Mouse (Mus musculus) embryonic facial prominence, embryonic 11.5 days (tissue): ENCODE data around the gene Traip. TPM values are rescaled to one million over a fixed set of nuclear protein-coding genes. Genes with fewer than 3 reads are reported as not detected.

Source experiments
- ATAC-seq: fragments of 200-750 bp; cut with Nextera tagmentation; replicated peaks from 2 replicates; pipeline ENCODE4 v1.8.0; 2017; ENCODE audit warnings: low read depth; ENCODE audit not compliant: insufficient number of reproducible peaks, low FRiP score, low TSS enrichment
- DNase-seq: peaks from one replicate; pipeline ENCODE4 v3.0.0-alpha.2; 2015; ENCODE audit warnings: low spot score
- H3K27ac ChIP-seq: fragments of 300-500 bp; sonication (generic); replicated peaks from 2 replicates; pipeline ENCODE4 v1.5.1; 2014; ENCODE audit warnings: mild to moderate bottlenecking, low read depth, low read length, control low read depth
- H3K27me3 ChIP-seq: fragments of 300-500 bp; sonication (generic); 2 replicates; pipeline ENCODE4 v1.6.1; 2014; ENCODE audit warnings: mild to moderate bottlenecking, low read length, moderate library complexity, mixed read lengths; ENCODE audit not compliant: control insufficient read depth, insufficient read depth
- H3K36me3 ChIP-seq: fragments of 300-500 bp; sonication (generic); replicated peaks from 2 replicates; pipeline ENCODE4 v1.6.1; 2014; ENCODE audit warnings: low read depth, mild to moderate bottlenecking, low read length, moderate library complexity, mixed read lengths; ENCODE audit not compliant: control insufficient read depth, insufficient read depth
- H3K4me1 ChIP-seq: fragments of 300-500 bp; sonication (generic); 2 replicates; pipeline ENCODE4 v1.6.1; 2014; ENCODE audit warnings: low read length, mixed read lengths; ENCODE audit not compliant: control insufficient read depth, insufficient read depth
- H3K4me2 ChIP-seq: fragments of 300-500 bp; sonication (generic); 2 replicates; pipeline ENCODE4 v1.6.1; 2014; ENCODE audit warnings: low read depth, mild to moderate bottlenecking, control low read depth, low read length, moderate library complexity
- H3K4me3 ChIP-seq: fragments of 300-500 bp; sonication (generic); 2 replicates; pipeline ENCODE4 v1.5.1; 2014; ENCODE audit warnings: low read depth, low read length, control low read depth
- H3K9ac ChIP-seq: fragments of 300-500 bp; sonication (generic); replicated peaks from 2 replicates; pipeline ENCODE4 v1.6.1; 2014; ENCODE audit warnings: mild to moderate bottlenecking, control low read depth, low read length
- H3K9me3 ChIP-seq: fragments of 300-500 bp; sonication (generic); replicated peaks from 2 replicates; pipeline ENCODE4 v1.6.1; 2016; ENCODE audit warnings: mild to moderate bottlenecking, low read length, inconsistent platforms, mixed read lengths; ENCODE audit not compliant: control insufficient read depth
- WGBS: fragments of 180-500 bp; shearing (Covaris S2); extraction: QIAGEN DNeasy Blood & Tissue Kit; methylation state at CpG from one replicate; pipeline ENCODE4 v1.1.7; 2014; 5-methylcytosine and 5-hydroxymethylcytosine counted together
- polyA plus RNA-seq: library from polyadenylated mRNA; unstranded; fragments of >200 nt; fragmentation: Nextera tagmentation; extraction: Ambion mirVana; gene quantifications from 2 replicates; pipeline ENCODE4 v1.2.1, GENCODE M21; 2014

Gene Traip
- 34.2 and 34.8 TPM in 2 replicates for polyA plus RNA-seq

DNA sequence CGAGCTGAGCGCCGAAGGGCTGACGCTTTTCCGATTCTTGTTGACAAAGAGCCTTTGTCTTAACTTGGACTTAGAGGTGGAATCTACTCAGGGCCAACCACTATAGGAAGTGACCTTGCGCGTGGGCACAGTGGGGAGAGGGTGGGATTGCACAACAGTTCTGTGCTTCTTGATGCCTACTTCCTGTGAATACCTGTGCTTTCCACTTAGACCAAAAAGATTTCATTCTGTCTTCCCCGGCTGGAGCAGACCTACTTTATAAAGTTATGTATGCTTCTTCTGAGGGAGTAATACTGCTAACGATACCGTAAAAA is at the start of gene Traip:
Gene Traip, plus strand, starts transcription at position 215 of the 314 bp plus-strand sequence.
- peak within 1 kb of the TSS; percentile 67 for H3K9ac ChIP-seq
- no peaks in the 10 kb centered on the region for H3K9me3 ChIP-seq
- no peak within 1 kb of the TSS for H3K27ac ChIP-seq
- H3K27me3 ChIP-seq, result no peaks in the 10 kb centered on the region
- WGBS, result 81% methylated on average over 10 of the region's 10 CpGs
- DNase-seq (no peak), ATAC-seq (no peak)
- no peaks in the 10 kb centered on the region for H3K36me3 ChIP-seq
- no peaks in the 10 kb centered on the region; the same call in 1 of the 2 replicates for H3K4me1 ChIP-seq
- H3K4me3 ChIP-seq, result peak within 1 kb of the TSS; percentile 81
- peak within 1 kb of the TSS; percentile 82 for H3K4me2 ChIP-seq

DNA sequence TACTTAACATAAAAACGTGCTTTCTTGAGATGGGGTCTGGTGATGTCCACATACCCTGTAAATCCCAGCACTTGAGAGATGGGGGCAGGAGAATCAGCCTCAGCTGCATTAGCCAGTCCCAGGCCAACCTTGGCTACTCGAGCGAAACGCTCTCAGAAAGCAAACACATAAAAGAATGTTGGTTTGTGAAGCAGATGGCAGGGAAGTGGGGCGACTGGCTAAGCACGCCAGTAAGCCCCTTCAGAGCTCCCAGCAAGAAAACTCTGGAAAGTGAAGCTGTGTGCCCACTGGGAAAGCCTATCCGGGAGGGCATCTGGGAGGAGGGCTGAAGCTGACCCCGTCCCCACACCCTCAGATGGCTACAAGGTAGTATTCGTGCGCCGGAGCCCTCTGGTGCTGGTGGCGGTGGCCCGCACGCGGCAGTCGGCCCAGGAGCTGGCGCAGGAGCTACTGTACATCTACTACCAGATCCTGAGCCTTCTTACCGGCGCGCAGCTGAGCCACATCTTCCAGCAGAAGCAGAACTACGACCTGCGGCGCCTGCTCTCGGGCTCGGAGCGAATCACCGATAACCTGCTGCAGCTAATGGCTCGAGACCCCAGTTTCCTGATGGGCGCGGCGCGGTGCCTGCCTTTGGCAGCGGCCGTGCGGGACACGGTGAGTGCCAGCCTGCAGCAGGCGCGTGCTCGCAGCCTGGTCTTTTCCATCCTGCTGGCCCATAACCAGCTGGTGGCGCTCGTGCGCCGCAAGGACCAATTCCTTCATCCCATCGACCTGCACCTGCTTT is 48.9 kb upstream of the Traip start:
- Histone ChIP-seq H3K36me3 (no peaks in the 10 kb centered on the region), H3K4me2 (peak overlapping the region; percentile 71), H3K9me3 (no peaks in the 10 kb centered on the region), H3K4me3 (peak overlapping the region; percentile 25), H3K9ac (peak overlapping the region; percentile 26), H3K27ac (no peak overlapping the region), H3K4me1 (no peaks in the 10 kb centered on the region; the same call in 1 of the 2 replicates), H3K27me3 (peaks cover 3% of the 10 kb centered on the region)
- peak; percentile 85 for DNase-seq
- no peak for ATAC-seq
- 3% methylated on average over 44 of the region's 44 CpGs for WGBS

DNA sequence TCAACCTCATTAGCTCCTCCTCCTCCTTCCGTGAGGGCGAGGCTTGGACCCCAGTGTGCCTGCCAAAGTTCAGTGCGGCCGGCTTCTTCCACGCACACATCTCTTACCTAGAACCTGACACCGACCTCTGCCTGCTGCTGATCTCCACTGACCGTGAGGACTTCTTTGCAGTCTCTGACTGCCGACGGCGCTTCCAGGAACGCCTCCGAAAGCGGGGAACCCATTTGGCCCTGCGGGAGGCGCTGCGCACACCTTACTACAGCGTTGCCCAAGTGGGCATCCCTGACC is 48.4 kb upstream of the Traip start:
- no peaks in the 10 kb centered on the region; the same call in 1 of the 2 replicates for H3K4me1 ChIP-seq
- H3K27ac ChIP-seq, result no peak overlapping the region
- peaks cover 3% of the 10 kb centered on the region for H3K27me3 ChIP-seq
- 9% methylated on average over 17 of the region's 17 CpGs for WGBS
- DNase-seq, result no peak
- H3K9ac ChIP-seq, result no peak overlapping the region; the same call in 1 of the 2 replicates
- peak overlapping the region; percentile 71 for H3K4me2 ChIP-seq
- no peak for ATAC-seq
- no peaks in the 10 kb centered on the region for H3K36me3 ChIP-seq
- H3K9me3 ChIP-seq, result no peaks in the 10 kb centered on the region
- H3K4me3 ChIP-seq, result no peak overlapping the region

DNA sequence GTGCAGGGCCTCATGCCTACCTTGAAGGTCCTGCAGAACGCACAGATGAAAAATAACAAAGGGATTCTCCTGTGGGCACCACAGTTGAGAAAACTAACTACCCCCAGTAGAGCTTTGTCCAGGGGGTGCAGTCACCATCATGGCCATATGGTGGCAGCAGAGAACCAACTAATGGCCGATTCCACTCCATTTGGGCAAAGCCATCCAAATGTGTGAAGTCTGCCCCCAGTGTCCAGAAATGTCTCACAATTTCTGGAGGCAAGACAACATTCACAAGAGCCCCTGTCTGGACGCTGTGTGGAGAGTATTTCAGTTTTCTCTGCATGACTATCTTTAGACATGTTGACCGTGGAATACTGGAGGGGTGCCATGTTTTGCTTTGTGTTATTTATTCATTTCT is 45.2 kb upstream of the Traip start:
- ATAC-seq (peak; percentile 54), DNase-seq (peak; percentile 94)
- H3K4me2 ChIP-seq, result no peak overlapping the region
- peaks cover 3% of the 10 kb centered on the region for H3K27me3 ChIP-seq
- no peak overlapping the region for H3K27ac ChIP-seq
- 10% methylated on average over 4 of the region's 4 CpGs for WGBS
- H3K9me3 ChIP-seq, result no peaks in the 10 kb centered on the region
- no peak overlapping the region for H3K9ac ChIP-seq
- H3K36me3 ChIP-seq, result no peaks in the 10 kb centered on the region
- H3K4me1 ChIP-seq, result no peaks in the 10 kb centered on the region; the same call in 1 of the 2 replicates
- H3K4me3 ChIP-seq, result no peak overlapping the region

DNA sequence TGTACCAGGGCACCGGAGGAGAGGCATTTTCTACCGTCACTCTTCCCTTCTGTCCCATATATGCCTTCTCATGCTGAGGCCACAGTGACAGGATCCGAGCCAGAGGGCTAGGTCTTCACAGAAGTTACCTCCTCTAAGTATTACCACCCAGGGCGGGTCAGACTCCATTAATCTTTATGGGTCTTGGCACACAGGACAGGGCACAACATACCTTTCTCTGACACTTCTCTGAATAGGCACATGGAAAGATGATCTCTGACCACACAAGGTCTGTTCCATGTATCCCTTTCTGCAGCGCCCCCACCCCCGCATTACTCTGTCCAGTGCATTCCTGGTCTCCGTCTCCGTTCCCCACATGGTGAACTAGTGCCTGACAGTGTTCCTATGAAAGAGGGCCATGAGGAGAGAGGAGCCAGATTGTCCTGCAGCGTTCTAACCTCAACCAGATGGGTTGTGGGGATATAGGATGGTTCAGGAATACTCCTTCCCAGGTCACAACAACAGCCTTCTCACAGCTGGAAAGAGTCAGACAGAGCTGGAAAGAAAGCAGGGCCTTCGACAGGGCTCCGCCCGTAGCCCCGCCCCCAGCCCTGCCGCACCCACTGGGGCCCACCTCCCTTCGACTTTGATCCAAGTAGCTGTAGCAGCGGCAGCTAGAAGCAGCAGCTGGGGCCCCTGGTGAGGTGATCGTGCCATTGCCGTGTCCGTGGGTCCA is 43.5 kb upstream of the Traip start, which contains the start of gene Mst1r:
Gene Mst1r, plus strand, starts transcription at position 622 of the 715 bp plus-strand sequence.
- H3K27me3 ChIP-seq, result peaks cover 3% of the 10 kb centered on the region
- H3K9me3 ChIP-seq, result no peaks in the 10 kb centered on the region
- DNase-seq (peak; percentile 87), ATAC-seq (peak; percentile 41)
- H3K4me3 ChIP-seq, result peak within 1 kb of the TSS; percentile 27
- no peak within 1 kb of the TSS for H3K27ac ChIP-seq
- H3K9ac ChIP-seq, result peak within 1 kb of the TSS; percentile 39
- H3K4me2 ChIP-seq, result peak within 1 kb of the TSS; percentile 54
- WGBS, result 17% methylated on average over 19 of the region's 19 CpGs
- no peaks in the 10 kb centered on the region for H3K36me3 ChIP-seq
- no peaks in the 10 kb centered on the region for H3K4me1 ChIP-seq

DNA sequence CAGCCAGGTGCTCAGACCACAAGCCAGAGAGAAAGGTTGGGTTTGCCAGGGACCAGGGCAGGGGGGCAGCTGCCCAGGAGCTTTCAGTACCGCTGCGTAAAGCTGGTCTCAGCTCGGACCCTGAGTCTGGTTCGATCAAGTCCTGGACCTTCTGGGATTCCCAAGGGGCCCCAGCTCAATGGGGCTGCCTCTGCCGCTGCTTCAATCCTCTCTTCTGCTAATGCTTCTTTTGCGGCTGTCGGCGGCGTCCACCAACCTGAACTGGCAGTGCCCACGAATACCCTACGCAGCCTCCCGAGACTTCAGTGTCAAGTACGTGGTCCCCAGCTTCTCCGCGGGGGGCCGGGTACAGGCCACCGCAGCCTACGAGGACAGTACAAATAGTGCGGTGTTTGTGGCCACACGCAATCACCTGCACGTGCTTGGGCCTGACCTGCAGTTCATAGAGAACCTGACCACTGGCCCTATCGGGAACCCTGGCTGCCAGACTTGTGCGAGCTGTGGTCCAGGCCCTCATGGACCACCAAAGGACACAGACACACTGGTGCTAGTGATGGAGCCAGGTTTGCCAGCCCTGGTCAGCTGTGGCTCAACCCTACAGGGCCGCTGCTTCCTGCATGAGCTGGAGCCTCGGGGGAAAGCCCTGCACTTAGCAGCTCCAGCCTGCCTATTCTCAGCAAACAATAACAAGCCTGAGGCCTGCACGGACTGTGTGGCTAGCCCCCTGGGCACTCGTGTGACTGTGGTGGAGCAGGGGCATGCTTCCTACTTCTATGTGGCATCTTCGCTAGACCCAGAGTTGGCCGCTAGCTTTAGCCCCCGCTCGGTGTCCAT is 42.8 kb upstream of the Traip start:
- Histone ChIP-seq H3K9me3 (no peaks in the 10 kb centered on the region), H3K4me1 (no peaks in the 10 kb centered on the region), H3K27ac (no peak overlapping the region), H3K27me3 (no peaks in the 10 kb centered on the region), H3K4me2 (peak overlapping the region; percentile 54), H3K9ac (peak overlapping the region; percentile 39), H3K4me3 (peak overlapping the region; percentile 27), H3K36me3 (no peaks in the 10 kb centered on the region)
- WGBS, result 47% methylated on average over 31 of the region's 31 CpGs
- DNase-seq, result no peak
- ATAC-seq, result peak; percentile 24; the same call in 1 of the 2 replicates

DNA sequence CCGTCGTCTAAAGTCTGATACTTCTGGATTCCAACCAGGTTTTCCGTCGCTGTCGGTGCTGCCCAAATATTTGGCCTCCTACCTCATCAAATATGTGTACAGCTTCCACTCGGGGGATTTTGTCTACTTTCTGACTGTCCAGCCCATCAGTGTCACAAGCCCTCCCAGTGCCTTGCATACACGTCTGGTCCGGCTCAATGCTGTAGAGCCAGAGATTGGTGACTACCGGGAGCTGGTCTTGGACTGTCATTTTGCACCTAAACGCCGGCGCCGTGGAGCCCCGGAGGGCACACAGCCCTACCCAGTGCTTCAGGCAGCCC is 42.2 kb upstream of the Traip start:
- DNase-seq, result no peak
- Histone ChIP-seq H3K27ac (no peak overlapping the region), H3K36me3 (no peaks in the 10 kb centered on the region), H3K9ac (no peak overlapping the region), H3K9me3 (no peaks in the 10 kb centered on the region), H3K27me3 (no peaks in the 10 kb centered on the region), H3K4me1 (no peaks in the 10 kb centered on the region), H3K4me2 (no peak overlapping the region), H3K4me3 (no peak overlapping the region)
- no peak for ATAC-seq
- 80% methylated on average over 14 of the region's 14 CpGs for WGBS
